Mouse (Mus musculus): ENCODE data around the gene Grm1. TPM values are rescaled to one million over a fixed set of nuclear protein-coding genes. Genes with fewer than 3 reads are reported as not detected.

The Grm1 gene
- polyA plus RNA-seq, 1 experiment: not detected

- WGBS: 40% methylated on average over 1 of the region's 1 CpGs
- DNase-seq (ENCODE audit: low read depth, low spot score): no peak
These were observed 338.1 kb downstream of the Grm1 start for GRCm38 (mm10) chr10:10744097-10744496.

GRCm38 (mm10) chr10:10742172-10742571 lies 340.0 kb downstream of the Grm1 start:
- 94% methylated on average over 2 of the region's 2 CpGs for WGBS
- DNase-seq (ENCODE audit: low read depth, low spot score): no peak

- no peak for DNase-seq (ENCODE audit: low read depth, low spot score)
- 95% methylated on average over 5 of the region's 5 CpGs for WGBS
These were observed 340.8 kb downstream of the Grm1 start for GRCm38 (mm10) chr10:10741314-10741713.

GRCm38 (mm10) chr10:10740729-10741128 lies 341.4 kb downstream of the Grm1 start:
- no peak for DNase-seq (ENCODE audit: low read depth, low spot score)
- WGBS: 66% methylated on average over 3 of the region's 3 CpGs

DNA sequence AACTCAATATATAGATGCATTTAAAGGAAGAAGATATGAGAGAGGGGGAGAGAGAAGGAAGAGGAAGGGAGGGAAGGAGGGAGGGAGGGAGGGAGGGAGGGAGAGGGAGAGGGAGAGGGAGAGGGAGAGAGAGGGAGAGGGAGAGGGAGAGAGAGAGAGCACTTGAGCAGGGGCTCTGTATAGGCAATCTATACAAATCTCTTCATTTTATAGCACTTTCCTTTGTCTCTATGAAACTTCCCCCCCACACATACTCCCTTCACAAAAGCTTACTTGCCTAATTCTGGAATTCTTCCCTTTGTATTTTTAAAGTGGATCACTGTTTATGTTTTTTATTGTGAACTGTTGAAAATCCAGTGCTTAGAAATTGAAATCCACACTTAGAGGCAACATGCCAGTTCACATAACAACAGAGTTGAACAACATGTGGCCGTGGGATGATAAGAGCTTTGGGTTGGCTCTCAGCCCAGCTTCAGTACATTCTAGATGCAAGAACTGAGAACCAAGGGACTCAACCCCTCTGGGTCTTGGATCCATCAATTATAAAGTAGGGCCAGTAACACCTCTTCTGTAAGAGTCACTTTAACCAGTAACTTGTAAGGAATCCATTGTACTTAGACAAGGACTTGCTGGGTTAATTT lies 345.0 kb downstream of the Grm1 start:
- 27% methylated on average over 1 of the region's 1 CpGs for WGBS
- DNase-seq (ENCODE audit: low read depth, low spot score): no peak

- DNase-seq (ENCODE audit: low read depth, low spot score): no peak
These were observed 347.6 kb downstream of the Grm1 start for GRCm38 (mm10) chr10:10734561-10734960.

DNA sequence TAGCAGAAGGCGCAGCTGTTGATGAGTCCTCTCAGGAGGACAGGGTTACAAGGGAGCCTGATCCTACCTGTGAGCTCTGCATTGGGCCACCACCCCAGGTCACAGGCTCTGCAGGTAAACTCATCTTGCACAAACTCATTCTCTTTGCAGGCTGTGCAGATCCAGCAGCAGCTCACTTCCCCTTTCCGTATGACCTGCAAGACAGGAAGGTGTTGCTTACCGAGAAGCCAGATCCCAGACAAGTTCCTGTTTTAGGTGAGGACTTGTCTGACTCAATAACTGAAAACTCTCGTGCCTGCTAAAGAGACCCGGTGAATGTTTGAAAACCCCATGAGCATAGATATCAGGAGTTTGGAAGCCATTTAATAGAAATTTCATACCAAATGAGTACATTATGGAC lies 349.1 kb downstream of the Grm1 start:
- WGBS: 78% methylated on average over 5 of the region's 5 CpGs
- no peak for DNase-seq (ENCODE audit: low read depth, low spot score)

More at GRCm38 (mm10) chr10:10734561-10734960, 347.6 kb downstream of the Grm1 start:
- 48% methylated on average over 5 of the region's 5 CpGs for WGBS

DNA sequence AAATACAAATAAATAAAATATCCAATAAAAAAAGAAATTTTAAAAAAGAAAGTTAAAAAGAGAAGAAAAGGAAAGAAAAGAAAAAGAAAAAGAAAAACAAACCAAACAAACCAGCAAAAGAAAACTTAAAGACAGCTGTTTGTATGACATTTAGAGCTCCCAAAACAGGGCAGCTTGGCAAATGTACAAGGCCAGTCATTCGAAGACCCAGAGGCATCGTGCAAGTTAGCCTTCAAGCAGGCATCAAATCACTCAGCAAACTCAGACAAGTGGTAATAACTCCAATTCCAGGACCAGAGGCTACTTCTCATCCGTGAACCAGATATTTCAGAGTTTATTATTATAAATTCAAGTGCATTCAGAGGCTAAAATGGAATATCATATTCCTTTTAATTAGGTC lies 355.7 kb downstream of the Grm1 start:
- WGBS: 81% methylated on average over 3 of the region's 3 CpGs
- no peak for DNase-seq (ENCODE audit: low read depth, low spot score)

- 66% methylated on average over 2 of the region's 2 CpGs for WGBS
- DNase-seq (ENCODE audit: low read depth, low spot score): no peak
These were observed 371.3 kb downstream of the Grm1 start for GRCm38 (mm10) chr10:10710837-10711236.

GRCm38 (mm10) chr10:10710359-10710758 lies 371.8 kb downstream of the Grm1 start:
- no peak for DNase-seq (ENCODE audit: low read depth, low spot score)
- 95% methylated on average over 2 of the region's 2 CpGs for WGBS

- 83% methylated on average over 1 of the region's 1 CpGs for WGBS
- DNase-seq (ENCODE audit: low read depth, low spot score): no peak
These were observed 374.1 kb downstream of the Grm1 start for GRCm38 (mm10) chr10:10708031-10708430.

- 65% methylated on average over 1 of the region's 1 CpGs for WGBS
- DNase-seq (ENCODE audit: low read depth, low spot score): no peak
These were observed 380.8 kb downstream of the Grm1 start for GRCm38 (mm10) chr10:10701326-10701725.

DNA sequence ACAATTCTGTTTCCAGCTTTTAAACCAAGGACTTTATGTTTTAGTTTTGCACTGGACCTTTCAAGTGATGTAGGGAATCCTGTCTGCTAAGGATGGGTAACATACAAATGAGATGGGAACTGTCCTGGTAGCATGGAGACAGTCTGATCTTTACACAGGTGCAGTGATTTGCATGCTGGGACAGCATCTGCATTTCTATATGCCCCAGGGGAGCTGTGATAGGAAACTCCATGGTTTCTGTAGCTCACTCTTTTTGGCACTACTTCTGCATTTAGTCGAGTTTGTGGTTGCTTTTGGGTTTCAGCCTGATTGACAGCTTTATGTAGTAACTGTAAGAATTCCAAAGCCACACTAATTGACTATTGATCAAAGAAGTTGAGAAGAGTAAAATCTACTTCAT lies 381.3 kb downstream of the Grm1 start:
- WGBS: 44% methylated on average over 1 of the region's 1 CpGs
- DNase-seq (ENCODE audit: low read depth, low spot score): no peak

- no peak for DNase-seq (ENCODE audit: low read depth, low spot score)
- WGBS: 64% methylated on average over 6 of the region's 6 CpGs
These were observed 384.7 kb downstream of the Grm1 start for GRCm38 (mm10) chr10:10697497-10697896.

DNA sequence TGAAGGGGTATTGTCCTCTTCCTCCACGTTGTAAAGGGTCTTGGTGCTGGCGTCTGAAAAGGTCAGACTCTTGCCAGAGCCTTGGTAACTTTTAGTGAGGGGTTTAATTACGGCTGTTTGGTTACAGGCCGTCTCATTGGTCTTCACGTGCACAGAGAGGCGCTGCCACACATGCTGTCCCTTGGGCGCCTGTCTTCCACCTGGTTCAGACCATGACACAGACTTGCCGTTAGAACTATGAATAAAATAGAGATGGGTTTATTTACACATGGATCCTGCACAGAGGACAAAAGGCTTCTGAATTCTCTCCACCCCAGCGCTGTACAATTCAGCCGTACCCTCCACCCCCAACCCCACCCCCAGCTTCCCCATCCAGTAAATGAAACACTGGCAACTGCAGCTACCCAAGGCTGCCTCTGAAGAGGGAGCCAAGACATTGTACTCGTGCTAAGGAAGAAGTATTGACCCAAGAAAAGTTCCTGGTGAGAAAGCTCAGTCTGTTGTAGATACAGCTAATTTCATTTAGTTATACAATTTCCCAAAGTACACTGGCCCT lies 392.4 kb downstream of the Grm1 start:
- DNase-seq (ENCODE audit: low read depth, low spot score): no peak
- WGBS: 12% methylated on average over 11 of the region's 11 CpGs

DNA sequence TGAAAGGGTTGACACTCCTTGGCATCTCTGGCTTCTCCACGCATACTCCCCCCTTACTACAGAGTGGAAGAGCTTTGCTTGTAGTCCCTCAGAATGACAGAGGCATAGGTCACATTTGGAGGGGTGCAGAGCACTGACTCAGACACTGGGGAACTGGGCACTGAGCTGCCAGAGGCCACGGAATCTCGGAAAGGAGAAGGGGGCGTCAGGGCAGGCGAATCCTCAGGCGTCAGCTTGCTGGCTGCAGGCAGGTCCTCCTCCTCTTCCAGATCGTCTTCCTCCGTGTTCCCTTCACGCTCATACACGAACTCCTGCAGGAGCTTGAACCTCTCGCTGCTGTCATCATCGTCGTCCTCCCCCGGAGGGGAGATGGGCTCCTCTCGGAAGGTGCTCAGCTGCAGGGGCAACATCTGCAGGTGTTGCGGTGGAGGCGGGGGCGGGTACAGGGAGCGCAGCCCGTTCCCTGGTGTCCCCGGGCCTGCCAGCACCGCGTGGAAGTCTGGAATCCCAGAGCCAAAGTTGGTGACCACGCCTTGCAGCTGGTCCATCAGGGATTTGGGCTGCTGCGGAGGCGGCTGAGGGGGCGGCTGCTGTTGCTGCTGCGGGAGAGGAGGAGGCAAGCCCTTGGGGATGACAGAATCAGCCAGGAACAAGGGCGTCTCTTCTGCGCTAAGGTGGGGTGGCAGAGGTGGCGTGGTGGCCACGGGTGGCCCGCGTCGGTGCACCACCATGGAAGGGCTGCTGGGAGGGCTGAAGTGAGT lies 393.1 kb downstream of the Grm1 start:
- 3% methylated on average over 35 of the region's 35 CpGs for WGBS
- DNase-seq (ENCODE audit: low read depth, low spot score): no peak

DNA sequence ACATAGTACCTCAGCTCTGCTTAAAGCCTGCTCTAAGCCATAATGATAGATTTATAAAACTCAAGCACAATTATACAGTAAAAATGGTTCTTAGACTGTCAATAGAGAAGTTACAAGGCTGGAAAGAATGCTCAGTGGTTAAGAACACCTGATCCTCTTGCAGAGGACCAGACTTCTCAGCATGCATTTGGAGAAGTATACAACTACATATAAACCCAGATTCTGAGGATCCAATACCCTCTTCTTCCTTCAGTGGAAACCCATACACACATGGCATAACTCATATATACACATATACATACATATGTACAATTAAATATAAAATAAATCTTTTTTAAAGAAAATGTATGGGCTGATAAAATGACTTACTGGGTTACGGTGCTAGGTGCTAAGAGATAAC lies 401.1 kb downstream of the Grm1 start, which contains the start of gene Gm10944:
Gm10944 (plus strand) TSS at position 301 of the 400 bp plus-strand sequence.
- 92% methylated on average over 1 of the region's 1 CpGs for WGBS
- DNase-seq (ENCODE audit: low read depth, low spot score): no peak

- 71% methylated on average over 3 of the region's 3 CpGs for WGBS
These were observed 422.2 kb downstream of the Grm1 start for GRCm38 (mm10) chr10:10659976-10660375.

DNA sequence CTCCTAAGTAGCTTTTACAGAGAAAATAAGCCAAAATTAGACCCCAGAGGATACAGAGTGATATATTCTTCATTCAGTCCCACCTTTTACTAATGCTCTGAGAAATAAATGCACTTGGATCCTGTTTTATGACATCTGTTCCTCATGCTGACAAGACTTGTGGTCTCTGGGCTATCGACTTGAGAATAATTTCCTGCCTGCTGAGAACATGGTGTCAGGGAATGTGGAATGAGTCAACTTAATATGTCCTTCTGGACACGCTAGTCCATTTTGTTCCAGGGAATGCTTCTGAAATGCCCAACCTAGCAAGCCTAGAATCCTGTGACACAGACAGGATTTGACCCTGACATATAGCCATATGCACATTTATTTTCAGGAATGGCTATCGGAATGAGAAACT lies 423.0 kb downstream of the Grm1 start:
- no peak for DNase-seq (ENCODE audit: low read depth, low spot score)
- 81% methylated on average over 3 of the region's 3 CpGs for whole genome bisulfite sequencing

More at GRCm38 (mm10) chr10:10659976-10660375, 422.2 kb downstream of the Grm1 start:
- no peak for DNase-seq (ENCODE audit: low read depth, low spot score)

- DNase-seq (ENCODE audit: low read depth, low spot score): no peak
- WGBS: 81% methylated on average over 4 of the region's 4 CpGs
These were observed 425.5 kb downstream of the Grm1 start for GRCm38 (mm10) chr10:10656621-10657020.

DNA sequence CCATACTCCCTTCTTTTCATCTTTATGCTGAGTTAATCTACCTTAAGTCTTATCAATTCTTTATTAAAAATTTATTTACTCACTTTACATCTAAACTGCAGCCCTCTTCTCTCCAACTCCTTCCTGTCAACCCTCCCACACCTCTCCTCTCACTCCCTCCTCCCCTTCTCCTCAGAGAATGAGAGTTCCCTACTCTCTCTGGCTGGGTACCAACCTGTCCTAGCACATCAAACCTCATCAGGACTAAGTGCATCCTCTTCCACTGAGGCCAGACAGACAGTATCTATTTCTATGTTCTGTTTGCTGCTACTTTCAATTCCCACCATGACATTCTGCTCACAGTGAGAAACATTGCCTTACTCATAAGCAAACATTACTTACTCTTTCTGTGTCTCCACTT lies 426.2 kb downstream of the Grm1 start:
- DNase-seq (ENCODE audit: low read depth, low spot score): no peak
